Mouse (Mus musculus): ENCODE measurements around the gene Ugt1a2.

- no peak for TF ChIP-seq CTCF (IDR thresholded peaks at IDR 0.05; ENCODE audit: extremely low read depth, insufficient read length, insufficient replicate concordance, low read depth, low read length)
- no peak for TF ChIP-seq POLR2A (IDR thresholded peaks at IDR 0.05; ENCODE audit: low read depth, low read length)
Observed at GRCm38 (mm10) chr1:88227482-88227881, 27.1 kb downstream of the Ugt1a2 start.
